Mouse (Mus musculus) cerebellum, adult 9-10 months (tissue): Measurements from ENCODE around the gene Ctc1.
"Not testable (repeated sequence)": the region's sequence is repeated elsewhere in the genome, so short reads cannot be mapped to it uniquely, and the experiment has no call there.

Experiments
- DNase-seq: peaks from one replicate; pipeline ENCODE4 v3.0.0; 2022

Gene Ctc1

DNA sequence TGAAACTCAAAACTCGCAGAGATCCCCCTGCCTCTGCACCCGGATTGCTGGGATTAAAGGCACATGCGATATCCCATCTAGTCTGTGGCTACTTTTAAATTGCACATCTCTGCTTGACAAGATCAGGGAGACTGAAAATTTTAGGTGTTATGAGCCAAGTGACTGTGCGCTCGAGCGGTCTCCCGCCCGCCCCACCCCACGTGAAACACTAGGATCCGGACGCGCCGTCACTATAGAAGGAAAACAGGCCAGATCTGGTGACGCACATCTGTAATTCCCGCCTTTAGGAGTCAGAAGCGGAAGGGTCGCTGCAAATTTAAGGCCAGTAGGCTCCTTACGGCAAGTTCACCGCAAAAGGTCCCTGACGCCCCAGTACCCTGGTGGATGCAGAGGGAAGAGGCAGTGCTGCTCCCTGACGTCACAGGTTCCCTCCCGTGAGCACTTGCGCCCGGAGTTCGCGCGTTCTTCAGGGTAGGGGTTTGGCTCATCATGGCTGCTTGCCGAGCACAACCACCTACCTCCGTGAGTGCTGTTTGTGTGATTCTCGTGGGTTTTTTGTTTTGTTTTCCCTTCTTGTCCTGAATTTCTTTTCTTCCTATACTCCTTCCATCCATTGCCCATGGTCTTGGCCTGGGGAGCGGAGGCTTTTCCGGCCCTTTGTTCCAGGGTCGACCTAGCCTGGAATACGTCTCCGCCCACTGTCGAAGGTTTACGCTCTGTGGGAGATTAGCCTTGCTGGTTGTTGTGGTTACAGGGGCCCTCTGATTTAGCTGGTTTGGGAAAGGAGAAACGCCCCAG is at the start of gene Ctc1:
Gene Ctc1 (plus strand): TSS at position 268 of the 798 bp plus-strand sequence.
- peak; percentile 91 for DNase-seq

- no peak for DNase-seq
Observed at GRCm38 (mm10) chr11:68966554-68966953, 49.2 kb upstream of the Ctc1 start.

DNA sequence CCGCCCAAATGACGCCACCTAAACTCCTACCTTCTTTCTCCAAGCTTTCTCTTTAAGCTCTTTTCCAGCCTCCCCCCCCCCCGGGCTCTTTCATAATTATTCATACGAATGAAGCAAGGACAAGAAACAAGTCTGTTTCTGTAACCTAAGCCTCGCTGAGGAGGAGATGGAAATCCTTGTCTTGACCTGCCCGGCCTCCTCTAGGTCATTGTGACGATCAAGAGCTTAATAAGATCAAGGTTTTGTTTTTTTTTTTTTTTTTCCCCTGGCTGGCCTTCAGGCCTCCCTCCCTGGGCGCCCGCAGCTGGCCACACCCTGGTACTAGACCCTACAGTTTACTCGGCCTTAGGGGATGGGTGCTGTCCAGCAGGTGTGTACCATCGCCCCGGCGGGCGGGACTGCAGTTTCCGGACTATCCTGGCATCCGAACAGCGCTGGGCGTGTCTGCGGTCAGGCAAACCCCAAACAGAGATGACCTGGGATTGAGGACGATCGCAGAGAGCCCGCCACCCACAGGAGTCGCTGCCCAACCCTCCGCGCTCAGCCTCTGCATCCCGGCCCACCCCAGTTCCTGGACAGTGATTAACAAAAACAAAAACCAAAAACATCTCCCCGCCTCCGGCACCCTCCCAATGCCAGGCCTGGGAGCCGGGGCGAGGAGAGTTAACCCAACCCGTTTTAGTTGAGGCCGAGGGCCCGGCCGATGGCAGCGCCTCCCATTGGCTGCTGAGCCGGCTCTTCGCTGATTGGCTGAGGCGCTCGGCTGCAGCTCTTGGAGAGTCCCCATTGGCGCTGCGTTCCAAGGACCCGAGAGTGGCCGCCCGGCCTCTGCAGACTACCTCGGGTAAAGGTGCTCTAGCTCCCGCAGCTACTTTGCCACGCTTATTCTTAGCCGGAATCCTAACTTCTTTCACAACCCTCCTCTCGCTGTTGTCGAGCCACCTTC is 48.1 kb upstream of the Ctc1 start, which contains the start of gene Slc25a35:
Gene Slc25a35 (plus strand): TSS at position 795 of the 946 bp plus-strand sequence.
- DNase-seq: peak; percentile 92

GRCm38 (mm10) chr11:68968752-68969151 is 47.0 kb upstream of the Ctc1 start:
- no peak for DNase-seq

DNA sequence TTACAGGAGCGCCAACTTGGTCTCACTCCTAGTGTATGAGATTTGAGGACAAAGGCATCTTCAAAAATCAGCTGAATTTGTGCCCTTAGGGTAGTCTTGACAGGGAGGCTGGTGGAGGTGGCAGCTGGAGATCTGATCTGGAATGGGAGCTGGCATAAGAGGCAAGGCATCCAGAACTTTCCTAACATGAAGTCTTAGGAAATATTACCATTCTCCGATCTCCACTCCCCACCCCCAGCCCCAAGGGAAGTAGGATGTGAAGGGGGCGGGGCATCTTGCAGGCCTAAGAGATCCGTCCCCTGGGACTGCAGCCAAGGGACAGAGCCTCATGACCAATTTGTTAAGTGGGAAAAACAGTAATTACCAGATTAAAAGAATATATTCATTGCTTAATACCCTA is 45.5 kb upstream of the Ctc1 start:
- no peak for DNase-seq

DNA sequence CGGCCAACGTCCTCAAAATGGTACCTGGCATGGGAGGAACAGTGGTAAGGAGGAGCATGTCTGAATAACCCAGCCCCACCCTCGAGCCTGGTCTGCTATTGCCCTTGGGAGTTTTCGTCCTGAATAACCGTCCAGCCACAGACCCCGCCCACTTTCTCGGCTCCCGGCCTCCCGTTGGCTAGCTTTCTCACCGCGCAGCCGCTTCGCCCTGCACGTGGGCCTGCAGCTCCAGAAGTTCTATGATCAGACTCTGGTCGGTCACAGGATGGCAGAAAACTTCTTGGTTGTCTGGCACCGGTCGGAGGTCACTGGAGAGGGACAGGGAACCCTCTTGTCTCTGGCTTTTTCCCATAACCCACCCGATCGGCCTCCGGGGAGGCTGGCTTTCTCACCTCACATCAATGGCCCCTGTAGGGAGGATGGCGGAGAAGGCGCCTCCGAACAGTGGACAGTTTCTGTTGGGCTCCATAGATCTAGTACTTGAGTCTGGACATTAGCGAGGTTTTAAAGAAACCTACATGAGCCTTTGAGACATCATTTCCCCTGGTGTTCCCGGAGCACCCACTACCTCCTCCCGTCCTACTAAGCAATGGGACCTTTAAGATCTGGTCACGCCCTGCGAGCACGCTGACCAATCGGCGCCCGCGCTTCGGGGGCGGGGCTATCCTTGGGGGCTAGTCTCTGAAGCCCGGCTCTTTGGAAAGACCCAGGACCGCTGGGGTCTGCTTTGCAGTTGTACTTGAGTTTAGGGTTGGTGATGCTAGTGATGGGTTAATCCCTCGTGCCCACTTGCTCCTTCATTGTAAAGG is 42.3 kb upstream of the Ctc1 start:
- DNase-seq: peak; percentile 88

DNA sequence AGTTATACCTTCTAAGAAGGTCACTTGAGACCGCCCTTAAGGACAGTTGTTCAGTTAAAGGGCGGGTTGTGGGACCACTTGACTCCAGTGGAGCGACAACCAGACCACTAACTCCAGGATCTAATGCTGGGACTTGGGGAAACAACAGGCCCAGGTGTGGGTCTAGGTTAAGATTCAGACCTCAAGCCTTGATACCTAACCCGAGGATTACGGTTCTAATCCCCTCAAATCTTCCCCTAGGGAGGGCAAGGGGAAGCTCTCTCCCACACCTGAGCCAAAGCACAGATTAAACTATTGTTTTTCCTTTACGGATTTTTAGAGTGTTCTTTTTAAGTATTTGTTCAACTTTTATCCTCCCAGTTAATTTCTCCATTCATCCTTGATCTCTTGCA is 41.7 kb upstream of the Ctc1 start:
- no peak for DNase-seq

DNA sequence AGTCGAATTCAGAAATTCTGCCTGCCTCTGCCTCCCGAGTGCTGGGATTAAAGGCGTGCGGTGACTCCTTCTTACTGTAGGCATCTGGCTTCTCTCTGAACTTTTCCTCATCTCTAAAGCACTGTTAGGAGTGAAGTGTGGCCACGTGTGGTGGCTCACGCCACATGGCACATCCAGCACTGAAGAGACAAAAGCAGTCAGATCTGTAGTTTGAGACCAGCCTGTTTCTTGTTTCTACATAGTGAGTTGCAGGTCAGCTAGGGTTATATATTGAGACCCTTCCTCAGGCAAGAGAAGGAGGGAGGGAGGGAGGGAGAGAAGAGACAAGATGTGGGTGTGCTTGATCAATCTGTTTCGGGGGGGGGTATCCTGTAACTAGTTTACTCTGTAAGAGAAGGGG is 40.6 kb upstream of the Ctc1 start, which contains the start of gene Rangrf:
Gene Rangrf (minus strand): TSS at position 101 of the 400 bp plus-strand sequence.
- DNase-seq: no peak

DNA sequence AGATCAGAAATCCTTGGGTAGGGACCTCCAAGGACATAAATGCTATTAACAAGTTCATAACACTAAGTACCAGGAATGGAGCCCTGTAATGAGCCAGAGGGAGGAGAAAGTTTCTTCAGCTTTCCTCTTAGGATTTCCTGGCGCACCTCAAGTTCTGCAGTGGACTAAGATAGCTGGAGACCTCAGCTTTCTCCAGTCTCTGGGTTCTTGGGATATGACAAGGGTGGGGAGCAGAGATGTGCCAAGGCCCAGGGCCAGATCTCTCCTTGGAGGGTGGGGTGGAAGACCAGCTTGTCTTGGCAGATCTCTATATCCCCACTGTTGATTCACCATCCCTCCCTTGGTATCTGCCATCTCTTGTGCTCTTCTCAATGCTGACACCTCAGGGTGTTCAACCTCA is 40.1 kb upstream of the Ctc1 start:
- DNase-seq: no peak

DNA sequence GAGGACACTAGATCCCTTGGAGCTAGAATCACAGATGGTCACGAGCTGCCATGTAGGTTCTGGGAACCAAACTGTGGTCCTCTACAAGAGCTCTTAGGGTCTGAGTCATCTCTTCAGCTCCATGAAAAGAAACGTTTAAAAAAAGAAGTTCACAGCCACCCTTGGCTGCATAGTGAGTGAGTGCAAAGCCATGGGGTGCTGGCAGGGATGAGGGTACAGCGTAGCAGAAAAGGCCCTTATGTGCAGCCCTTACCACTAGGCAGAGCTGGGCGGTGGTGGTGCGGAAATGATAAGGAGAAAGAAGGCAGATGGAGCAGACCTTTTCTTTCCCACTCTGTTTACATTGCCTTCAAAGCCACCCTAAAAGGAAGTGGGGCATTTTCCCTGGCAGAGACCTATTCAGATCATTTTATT is 36.4 kb upstream of the Ctc1 start:
- DNase-seq: no peak

- DNase-seq: no peak
Observed at GRCm38 (mm10) chr11:68980919-68981318, 34.8 kb upstream of the Ctc1 start.

- peak; percentile 76 for DNase-seq
Observed at GRCm38 (mm10) chr11:68982639-68983369, 32.9 kb upstream of the Ctc1 start.

DNA sequence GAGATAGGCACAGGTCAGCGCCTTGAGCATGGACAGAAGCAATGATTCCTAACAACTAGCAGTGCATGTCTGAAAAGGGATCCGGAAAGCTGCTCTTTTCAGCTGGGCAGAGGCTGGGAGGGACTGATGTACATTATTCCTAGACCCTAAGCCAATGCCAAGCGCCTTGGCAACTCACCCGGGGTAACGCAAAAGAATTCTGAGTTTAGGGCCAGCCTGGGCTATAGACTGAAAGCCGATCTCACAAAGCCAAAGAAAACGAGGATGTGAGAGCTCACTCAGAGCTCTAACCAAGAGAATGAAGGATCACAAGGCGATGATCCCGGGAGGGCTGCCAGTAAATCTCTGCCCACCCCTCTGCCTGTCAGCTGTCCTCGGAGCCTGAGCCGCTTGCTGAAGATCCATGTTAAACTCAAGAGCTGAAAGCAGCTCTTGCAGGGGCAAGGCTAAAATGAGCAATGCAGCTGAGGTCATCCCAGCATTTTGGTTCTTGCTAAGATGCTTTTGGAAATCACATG is 28.3 kb upstream of the Ctc1 start:
- DNase-seq: no peak

DNA sequence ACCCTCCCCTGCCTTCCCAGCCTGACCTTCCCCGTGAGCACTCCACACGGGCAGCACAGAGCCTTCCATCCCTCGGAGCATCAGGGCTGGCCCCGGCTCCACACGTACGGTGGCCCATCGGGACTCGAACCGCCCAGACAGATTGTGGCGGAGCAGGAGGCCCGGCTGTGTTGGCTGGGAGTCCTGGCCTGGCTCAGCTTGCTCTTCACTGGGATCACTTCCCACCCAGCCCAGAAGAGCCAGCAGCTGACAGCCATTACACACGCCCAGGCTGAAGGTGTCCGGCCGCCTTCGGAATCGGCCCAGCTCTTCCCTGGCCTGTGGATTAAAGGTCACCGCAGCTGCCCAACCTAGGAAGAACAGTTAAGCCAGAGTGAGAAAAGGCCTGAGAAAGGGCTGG is 27.4 kb upstream of the Ctc1 start:
- DNase-seq: peak; percentile 78

DNA sequence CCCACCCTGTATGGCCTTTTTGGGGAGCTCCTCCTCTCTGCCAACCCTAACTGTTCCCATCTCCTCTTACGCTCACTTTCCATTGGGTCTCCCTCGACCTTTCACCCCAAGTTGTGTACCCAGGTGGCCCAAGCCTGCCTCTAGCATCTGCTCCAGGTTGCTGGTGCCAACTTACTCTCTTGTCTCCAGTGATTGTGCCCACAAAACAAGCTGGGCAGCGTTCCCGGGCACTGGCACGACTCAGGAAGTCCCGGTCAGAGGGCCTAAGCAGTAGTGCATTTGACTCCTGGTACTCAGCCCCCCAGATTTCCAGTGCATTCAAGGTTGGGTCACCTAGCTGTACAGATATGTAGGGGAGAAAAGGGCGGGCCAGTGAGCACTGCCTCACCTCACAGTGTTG is 22.6 kb upstream of the Ctc1 start:
- peak; percentile 77 for DNase-seq

DNA sequence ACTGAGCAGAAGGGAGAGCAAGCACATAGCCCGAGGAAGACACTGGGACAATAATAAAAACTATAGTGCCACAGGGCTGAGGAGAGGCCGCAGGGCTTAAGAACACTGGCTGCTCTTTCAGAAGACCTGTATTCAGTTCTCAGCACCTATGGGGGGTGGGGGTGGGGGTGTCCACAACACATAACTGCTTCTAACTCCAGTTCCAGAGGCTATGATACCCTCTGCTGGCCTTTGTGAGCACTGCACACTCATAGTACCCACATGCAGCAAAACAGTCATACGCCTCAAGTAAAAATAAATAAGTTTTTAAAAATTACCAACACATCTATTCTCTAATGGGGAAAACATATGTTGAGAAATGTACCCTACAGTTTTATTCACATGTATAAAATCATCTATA is 21.3 kb upstream of the Ctc1 start:
- no peak for DNase-seq

GRCm38 (mm10) chr11:68997080-68997479 is 18.6 kb upstream of the Ctc1 start:
- DNase-seq: no peak

- not testable (repeated sequence) for DNase-seq
Observed at GRCm38 (mm10) chr11:69002782-69003181, 12.9 kb upstream of the Ctc1 start.

- DNase-seq: no peak
Observed at GRCm38 (mm10) chr11:69003592-69003991, 12.1 kb upstream of the Ctc1 start.

- DNase-seq: no peak
Observed at GRCm38 (mm10) chr11:69005193-69005592, 10.5 kb upstream of the Ctc1 start.

DNA sequence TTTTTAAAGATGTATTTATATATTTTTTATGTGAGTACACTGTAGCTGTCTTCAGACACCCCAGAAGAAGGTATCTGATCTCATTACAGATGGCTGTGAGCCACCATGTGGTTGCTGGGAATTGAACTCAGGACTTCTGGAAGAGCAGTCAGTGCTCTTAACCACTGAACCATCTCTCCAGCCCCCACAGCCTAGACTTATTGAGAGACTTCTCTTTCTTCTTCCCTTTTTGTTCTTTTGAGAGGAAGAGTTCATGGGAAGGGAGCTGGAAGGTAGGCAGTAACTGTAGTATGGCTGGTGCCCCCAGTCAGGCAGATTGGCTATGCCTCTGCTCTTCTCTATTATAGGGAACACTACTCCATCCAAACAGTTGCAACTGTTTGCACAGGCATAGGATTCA is 9.1 kb upstream of the Ctc1 start:
- not testable (repeated sequence) for DNase-seq
